Mouse (Mus musculus): Measurements from ENCODE around the gene Smndc1.

Smndc1 gene

DNA sequence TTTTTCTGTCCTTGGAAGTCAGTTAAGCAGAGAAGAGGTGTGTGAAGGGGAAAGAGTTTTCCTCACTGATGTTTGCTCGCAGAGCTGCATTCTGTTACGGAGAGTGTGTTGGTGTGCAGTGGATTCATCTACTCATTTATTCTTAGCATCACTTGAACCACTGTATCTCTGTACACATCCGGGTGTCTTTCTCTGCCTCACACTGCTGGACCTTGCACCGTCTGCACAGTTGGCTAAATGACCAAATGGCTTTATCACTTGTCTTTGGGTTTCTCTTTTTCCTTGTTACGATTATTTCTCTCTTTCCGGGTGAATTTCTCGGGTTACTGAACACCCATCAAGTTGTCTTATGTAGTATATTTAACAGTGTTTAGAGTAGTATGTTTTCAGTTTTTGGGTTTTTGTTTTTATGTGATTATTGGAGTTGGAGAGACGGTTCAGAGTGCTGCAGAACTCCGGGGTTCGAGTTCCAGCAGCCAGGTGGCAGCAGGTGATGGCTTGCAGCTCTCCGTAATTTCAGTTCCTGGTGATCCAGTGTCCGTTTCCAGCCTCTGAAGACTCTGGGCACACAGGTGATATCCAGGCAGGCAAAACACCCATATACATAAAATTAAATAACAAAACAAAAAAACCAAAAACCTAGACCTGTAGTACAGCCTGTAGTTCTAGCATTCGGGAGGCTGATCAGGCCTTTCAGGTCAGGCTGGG is 47.0 kb downstream of the Smndc1 start:
- DNase-seq (ENCODE audit: low spot score in 2 of 2) = no peak

- DNase-seq (ENCODE audit: low spot score in 2 of 2) = no peak
Measured at GRCm38 (mm10) chr19:53340423-53340822, 50.0 kb downstream of the Smndc1 start.

- no peak for DNase-seq (ENCODE audit: low spot score in 2 of 2)
Measured at GRCm38 (mm10) chr19:53335241-53335640, 55.1 kb downstream of the Smndc1 start.

GRCm38 (mm10) chr19:53333730-53334129 is 56.6 kb downstream of the Smndc1 start:
- no peak for DNase-seq (ENCODE audit: low spot score in 2 of 2)

GRCm38 (mm10) chr19:53331882-53332500 is 58.4 kb downstream of the Smndc1 start:
- DNase-seq (ENCODE audit: low spot score in 2 of 2) = no peak

DNA sequence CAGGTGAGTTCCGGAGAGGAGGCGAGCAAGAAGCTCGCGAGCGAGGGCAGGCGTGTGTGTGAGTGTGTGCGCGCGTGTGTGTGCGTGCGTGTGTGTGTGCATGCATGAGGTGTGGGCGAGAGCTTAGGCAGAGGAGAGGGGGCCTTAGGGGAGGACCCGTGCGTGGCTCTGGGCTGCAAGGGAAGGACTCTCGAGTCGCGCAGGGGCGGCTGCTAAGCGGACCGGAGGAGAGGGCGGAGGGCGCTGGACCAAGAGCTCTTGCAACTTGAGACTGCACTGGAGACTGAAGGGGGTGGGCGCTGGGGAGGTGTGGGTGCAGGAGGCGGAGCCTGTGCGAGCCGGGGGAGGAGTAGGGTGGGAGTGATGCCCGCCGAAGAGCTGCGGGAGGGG is 60.4 kb downstream of the Smndc1 start:
- peak; percentile 53 to 74 for DNase-seq (ENCODE audit: low spot score in 2 of 2)
